Mouse (Mus musculus): ENCODE measurements at regions not wholly inside any gene's neighbourhood (a gene's known extent, or its start where the extent isn't known, plus 50 kb on each side); places are given as distances from the start of the nearest gene placed in this dataset.
A peak's percentile ranks its signal among the peaks of the same experiment; 100 is the strongest.
"Not testable (repeated sequence)": the region's sequence is repeated elsewhere in the genome, so short reads cannot be mapped to it uniquely, and the experiment has no call there.

DNA sequence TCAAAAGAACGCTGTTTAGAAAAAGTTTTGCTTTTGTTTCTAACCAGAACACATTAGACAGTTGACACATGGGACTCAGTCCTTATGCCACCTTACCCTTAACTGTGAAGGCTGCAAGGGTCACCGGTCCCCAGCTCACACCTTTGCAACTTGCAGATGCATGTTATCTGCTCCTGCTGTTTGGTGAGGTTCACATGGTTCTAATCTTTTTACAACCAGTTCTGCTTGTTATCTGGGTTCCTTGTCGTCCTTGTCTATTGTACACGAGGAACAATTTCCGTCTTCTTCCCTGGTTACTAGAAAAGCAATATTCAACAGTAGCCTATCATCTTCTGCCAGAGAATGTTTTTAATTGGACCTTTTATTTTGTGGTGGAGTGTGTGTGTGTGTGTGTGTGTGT lies 200.8 kb downstream of the Gm21738 start:
- ATAC-seq (replicated peaks; ENCODE audit: low FRiP score, low TSS enrichment, poor library complexity, severe bottlenecking), result not testable (repeated sequence)

DNA sequence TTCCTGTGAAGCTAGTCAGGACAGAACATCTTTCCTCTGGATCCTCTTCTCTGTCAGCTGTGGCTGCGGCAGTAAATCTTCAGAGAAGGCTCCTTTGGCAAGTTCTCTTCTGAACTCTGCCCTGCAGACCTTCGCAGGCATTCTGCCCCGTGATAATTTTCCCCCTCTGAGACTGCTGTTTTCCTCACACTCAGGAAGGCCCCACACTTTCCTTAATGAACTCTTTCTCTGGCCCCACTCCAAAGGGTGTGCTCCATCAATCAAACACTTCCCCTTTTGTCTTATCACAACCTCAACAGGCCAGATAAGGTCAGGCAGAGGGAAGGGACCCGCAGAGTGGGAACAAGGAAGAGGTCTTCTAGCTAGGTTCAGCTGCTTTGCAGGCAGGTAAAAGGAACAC lies 210.2 kb downstream of the Gm21738 start:
- ATAC-seq (replicated peaks; ENCODE audit: low FRiP score, low TSS enrichment, poor library complexity, severe bottlenecking), result no peak

GRCm38 (mm10) chr14:19180203-19180602 lies 238.5 kb downstream of the Gm21738 start:
- 0 out of 2 replicates have a peak, but pooled peaks have one; percentile 63 for ATAC-seq (replicated peaks; ENCODE audit: low FRiP score, low TSS enrichment, poor library complexity, severe bottlenecking)

DNA sequence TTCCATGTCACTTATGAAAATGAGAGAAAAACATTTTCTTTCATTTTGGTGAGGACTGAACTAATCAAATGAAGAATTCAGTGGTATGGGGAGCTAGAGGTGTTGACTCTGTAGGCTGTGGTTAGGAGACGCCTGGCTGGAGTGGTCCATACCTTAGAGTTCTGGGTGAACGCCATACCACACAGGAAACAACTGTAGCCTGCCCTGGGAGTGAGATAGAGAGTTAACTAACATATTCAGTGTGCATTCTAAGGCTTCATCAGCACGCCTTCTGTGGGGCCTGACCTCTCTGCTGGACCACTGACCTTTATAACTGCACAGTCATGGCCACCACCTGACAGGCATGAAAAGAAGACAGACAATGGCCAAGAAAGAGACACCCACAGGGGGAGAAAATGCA lies 240.7 kb downstream of the Gm21738 start:
- not testable (repeated sequence) for ATAC-seq (replicated peaks; ENCODE audit: low FRiP score, low TSS enrichment, poor library complexity, severe bottlenecking)

GRCm38 (mm10) chr14:19175288-19175687 lies 243.4 kb downstream of the Gm21738 start:
- ATAC-seq (replicated peaks; ENCODE audit: low FRiP score, low TSS enrichment, poor library complexity, severe bottlenecking), result peak; percentile 79; the same call in 1 of the 2 replicates

- ATAC-seq (replicated peaks; ENCODE audit: low FRiP score, low TSS enrichment, poor library complexity, severe bottlenecking), result not testable (repeated sequence)
Measured at GRCm38 (mm10) chr14:19170300-19171022, 248.3 kb downstream of the Gm21738 start.

DNA sequence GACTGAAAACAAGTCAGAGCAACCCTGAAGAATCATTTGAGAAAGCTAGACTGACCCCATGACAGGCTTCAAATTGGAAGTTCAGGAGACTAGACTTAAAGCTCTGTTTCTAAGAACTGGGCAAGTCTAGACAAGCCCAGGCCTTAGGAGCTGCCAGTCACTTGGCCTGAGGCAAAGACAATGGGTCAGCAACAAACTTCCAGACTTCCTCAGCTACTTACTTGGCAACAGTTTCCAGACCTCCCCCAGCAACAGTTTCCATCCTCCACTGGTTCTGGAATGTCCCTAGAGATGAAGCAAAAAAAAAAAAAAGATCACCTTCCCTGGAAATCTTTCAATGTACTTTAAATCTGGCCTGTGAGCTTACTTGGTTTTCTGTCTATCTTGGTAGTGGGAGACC lies 251.9 kb downstream of the Gm21738 start:
- ATAC-seq (replicated peaks; ENCODE audit: low FRiP score, low TSS enrichment, poor library complexity, severe bottlenecking), result no peak

DNA sequence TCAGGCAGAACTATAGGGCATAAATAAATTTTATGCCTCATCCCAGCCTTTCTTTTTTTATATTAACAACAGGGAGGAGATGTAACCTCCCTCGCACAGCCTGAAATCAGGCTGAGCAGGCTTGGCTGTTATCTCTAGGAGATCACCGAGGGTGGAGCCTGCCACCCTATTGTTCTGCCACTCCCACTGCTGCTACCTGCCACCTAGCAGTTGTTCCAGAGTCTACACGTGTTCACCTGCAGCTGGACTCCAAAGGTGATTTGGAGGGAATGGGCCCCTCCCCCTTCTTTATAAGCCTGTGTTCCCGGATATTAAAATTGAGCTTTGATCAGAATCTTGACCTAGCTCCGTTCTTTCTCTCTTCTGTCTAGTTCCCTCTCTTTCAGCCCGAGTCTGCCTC lies 245.8 kb upstream of the Ube2e2 start:
- ATAC-seq (replicated peaks; ENCODE audit: low FRiP score, low TSS enrichment, poor library complexity, severe bottlenecking), result not testable (repeated sequence)

GRCm38 (mm10) chr14:19131532-19131931 lies 237.5 kb upstream of the Ube2e2 start:
- ATAC-seq (replicated peaks; ENCODE audit: low FRiP score, low TSS enrichment, poor library complexity, severe bottlenecking), result no peak
